Mouse (Mus musculus) lung, adult 2 months (tissue): ENCODE results near the gene Rab44. TPM values are rescaled to one million over a fixed set of nuclear protein-coding genes. Genes with fewer than 3 reads are reported as not detected.

ENCODE experiments used
- DNase-seq: peaks from one replicate; pipeline ENCODE4 v3.0.0; 2022
- H3K4me1 ChIP-seq: fragments of 200-500 bp; 2 replicates; pipeline ENCODE4 v1.6.1; 2011; ENCODE audit warnings: low read length; ENCODE audit not compliant: control insufficient read depth, insufficient read depth
- H3K4me3 ChIP-seq: fragments of 200-500 bp; replicated peaks from 2 replicates; pipeline ENCODE3; 2011; ENCODE audit warnings: low read depth, mild to moderate bottlenecking, control low read depth, low read length; ENCODE audit errors: extremely low read depth
- CTCF ChIP-seq: fragments of 200-500 bp; IDR thresholded peaks from 2 replicates; pipeline ENCODE4 v1.5.1; 2011; ENCODE audit warnings: mild to moderate bottlenecking, low read length, control low read depth; ENCODE audit not compliant: insufficient read depth
- POLR2A ChIP-seq: fragments of 200-500 bp; IDR thresholded peaks from 2 replicates; pipeline ENCODE4 v1.6.1; 2011; ENCODE audit warnings: low read depth, mild to moderate bottlenecking, control low read depth, low read length, borderline replicate concordance; ENCODE audit errors: extremely low read depth
- WGBS: fragments of 180-500 bp; shearing (Covaris S2); methylation state at CpG from one replicate; pipeline ENCODE4 v1.1.7; 2018; 5-methylcytosine and 5-hydroxymethylcytosine counted together
- polyA plus RNA-seq: library from polyadenylated mRNA; depleted of rRNA; stranded (reverse); fragments of >200 nt; gene quantifications from 2 replicates; pipeline ENCODE4 v1.2.3, GENCODE M21; 2012

The Rab44 gene
- polyA plus RNA-seq, 1 experiment: 13.0 TPM

DNA sequence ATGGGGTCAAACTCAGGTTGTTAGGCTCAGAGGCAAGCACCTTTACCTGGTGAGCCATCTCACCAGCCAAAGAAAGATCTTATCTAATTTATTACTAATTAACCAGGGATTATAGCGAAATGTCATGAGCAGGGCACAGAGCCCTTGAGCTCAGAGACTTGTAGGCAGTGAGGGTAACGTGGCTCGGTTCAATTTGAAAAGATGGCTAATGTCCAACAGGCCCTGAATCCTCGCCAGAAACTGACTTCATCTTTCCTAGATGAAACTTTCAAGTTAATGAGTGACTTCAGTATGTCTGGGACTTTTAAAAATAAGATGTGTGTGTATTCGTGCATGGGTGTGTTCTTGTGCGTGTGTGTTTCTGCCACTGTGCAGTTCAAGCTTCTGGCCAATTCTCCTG lies 8.9 kb downstream of the Rab44 start:
- no peak for DNase-seq
- no peak for TF ChIP-seq POLR2A
- no peak for TF ChIP-seq CTCF
- 22% methylated on average over 6 of the region's 6 CpGs for WGBS
- Histone ChIP-seq H3K4me1 (peaks cover 5% of the 10 kb centered on the region), H3K4me3 (no peak overlapping the region)

DNA sequence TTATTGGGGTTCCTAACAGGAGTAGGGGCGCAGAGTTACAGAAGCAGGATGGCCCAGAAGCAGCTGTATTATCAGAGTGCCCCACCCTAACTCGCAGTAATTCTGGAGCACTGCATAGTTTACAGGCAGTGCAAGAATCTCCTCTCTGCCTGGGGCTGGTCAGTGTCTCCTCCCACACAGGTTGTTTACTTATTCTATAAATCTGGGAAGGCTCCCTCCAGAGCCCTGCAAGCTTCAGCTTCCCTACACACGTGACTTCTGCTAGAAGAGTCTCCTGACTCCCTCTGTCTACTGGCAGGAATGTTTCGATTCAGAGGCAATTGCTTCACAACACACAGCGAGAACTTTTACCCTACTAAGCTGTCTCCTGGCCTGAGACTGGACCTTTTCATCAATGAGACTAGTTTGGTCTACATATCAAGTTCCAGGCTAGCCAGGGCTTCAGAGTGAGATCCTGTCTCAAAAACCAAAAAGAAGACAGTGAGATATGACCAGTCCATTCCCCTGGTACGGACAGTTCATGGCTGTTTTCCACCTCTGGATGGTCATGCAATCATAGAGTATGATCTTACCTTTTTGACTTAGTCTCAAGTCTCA lies 9.7 kb downstream of the Rab44 start:
- DNase-seq: no peak
- WGBS: 38% methylated on average over 6 of the region's 6 CpGs
- Histone ChIP-seq H3K4me3 (no peak overlapping the region), H3K4me1 (peaks cover 5% of the 10 kb centered on the region)
- TF ChIP-seq CTCF (no peak), POLR2A (no peak)

DNA sequence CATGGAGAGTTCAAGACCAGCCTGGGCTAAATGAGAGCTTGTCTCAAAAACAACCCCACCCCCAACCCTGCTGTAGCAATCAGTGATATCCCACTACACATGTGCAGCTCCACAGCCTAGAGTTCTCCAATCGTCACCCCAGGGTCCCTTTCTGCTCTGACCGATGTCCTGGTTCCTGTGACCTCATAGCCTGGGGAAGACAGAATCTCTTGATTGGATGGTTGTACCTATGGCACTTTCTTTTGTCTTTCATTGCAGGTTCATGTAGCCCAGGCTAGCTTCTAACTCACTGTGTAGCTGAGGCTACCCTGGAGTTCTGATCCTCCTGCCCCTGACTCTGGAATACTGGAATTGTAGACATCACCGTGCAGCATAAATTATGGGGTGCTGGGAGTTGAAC lies 12.6 kb downstream of the Rab44 start:
- peaks cover 5% of the 10 kb centered on the region; the same call in 1 of the 2 replicates for H3K4me1 ChIP-seq
- WGBS: 91% methylated on average over 3 of the region's 3 CpGs
- H3K4me3 ChIP-seq: no peak overlapping the region
- TF ChIP-seq POLR2A (no peak), CTCF (no peak)
- no peak for DNase-seq

DNA sequence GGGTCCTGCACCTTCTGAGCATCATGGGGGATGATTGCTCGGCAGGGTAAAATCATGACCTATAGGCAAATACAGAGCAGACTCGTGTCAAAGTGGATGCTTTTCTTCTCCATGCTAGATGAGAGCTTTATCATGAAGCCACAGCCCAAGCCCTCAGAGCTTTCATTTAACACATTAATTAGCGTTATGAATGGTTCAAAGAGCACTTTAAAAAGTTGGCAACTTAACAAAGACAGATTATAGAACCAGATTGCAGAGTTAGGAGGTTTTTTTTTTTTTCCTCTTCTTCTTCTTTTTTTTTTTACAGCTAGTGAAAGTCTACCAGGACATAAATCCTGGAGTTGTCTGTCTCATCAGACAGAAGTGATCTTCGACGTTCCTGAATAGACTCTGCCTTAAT lies 15.4 kb downstream of the Rab44 start:
- Histone ChIP-seq H3K4me3 (no peak overlapping the region), H3K4me1 (no peaks in the 10 kb centered on the region)
- no peak for DNase-seq
- TF ChIP-seq CTCF (no peak), POLR2A (no peak)
- 65% methylated on average over 5 of the region's 5 CpGs for WGBS

DNA sequence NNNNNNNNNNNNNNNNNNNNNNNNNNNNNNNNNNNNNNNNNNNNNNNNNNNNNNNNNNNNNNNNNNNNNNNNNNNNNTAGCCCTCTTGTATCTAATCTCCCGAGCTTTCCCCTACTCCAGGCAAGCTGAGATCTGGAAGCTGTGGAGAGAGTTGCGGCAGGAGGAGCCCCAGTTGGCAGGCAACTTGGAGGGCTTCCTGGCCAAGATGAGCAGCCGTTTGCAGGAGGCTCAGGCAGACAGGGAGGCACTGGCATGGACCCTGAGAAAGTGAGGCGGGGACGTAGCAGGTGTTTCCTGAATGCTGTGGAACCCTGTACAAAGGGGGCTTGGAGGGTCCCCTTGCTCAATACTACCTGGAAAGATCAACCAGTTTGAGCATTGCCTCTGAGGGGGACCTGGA lies 21.1 kb downstream of the Rab44 start:
- Histone ChIP-seq H3K4me3 (no peak overlapping the region), H3K4me1 (no peaks in the 10 kb centered on the region)
- no peak for TF ChIP-seq CTCF
- TF ChIP-seq POLR2A: no peak
- DNase-seq: no peak
- 48% methylated on average over 5 of the region's 5 CpGs for WGBS

DNA sequence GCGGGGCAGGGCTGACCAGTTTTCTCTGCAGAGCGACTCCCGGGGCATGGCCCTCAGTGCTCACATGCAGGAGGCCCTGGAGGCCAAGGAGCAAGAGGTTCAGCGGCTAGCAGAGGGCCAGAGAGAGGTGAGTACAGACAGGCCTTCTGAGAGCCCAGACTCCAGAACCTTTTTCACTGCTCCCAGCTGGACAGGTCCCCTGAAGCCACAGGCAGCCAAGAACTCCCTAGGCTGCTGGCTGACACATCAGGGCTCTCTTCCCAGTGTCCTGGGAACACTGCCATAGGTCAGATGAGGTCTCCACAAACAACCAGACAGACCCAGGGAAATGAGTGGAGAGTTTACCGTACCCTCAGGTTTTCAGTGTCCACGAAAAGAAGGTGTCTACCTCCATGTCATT lies 22.3 kb downstream of the Rab44 start:
- peak; percentile 37 for DNase-seq
- Histone ChIP-seq H3K4me3 (no peak overlapping the region), H3K4me1 (no peaks in the 10 kb centered on the region)
- TF ChIP-seq POLR2A (no peak), CTCF (no peak)
- 46% methylated on average over 6 of the region's 6 CpGs for WGBS

DNA sequence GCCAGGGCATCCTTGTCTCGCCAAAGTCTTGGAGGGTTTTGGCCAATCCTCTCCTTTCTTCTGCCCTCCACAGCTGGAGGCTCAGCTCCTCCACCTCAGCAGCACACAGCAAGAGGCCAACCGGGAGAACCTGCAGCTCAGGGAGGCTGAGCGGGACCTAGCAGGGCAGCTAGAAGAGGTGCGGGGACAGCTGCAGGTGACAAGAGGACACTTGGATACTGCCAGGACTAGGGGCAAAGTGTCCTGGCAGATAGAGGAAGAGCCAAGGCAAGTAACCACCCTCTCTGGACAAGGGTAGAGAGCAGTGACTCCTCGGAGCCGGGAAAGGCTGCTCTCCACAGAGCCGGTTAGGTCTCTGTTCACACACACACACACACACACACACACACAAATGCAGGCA lies 24.0 kb downstream of the Rab44 start:
- Histone ChIP-seq H3K4me1 (no peaks in the 10 kb centered on the region), H3K4me3 (no peak overlapping the region)
- no peak for TF ChIP-seq CTCF
- TF ChIP-seq POLR2A: no peak
- no peak for DNase-seq
- WGBS: 86% methylated on average over 7 of the region's 7 CpGs

DNA sequence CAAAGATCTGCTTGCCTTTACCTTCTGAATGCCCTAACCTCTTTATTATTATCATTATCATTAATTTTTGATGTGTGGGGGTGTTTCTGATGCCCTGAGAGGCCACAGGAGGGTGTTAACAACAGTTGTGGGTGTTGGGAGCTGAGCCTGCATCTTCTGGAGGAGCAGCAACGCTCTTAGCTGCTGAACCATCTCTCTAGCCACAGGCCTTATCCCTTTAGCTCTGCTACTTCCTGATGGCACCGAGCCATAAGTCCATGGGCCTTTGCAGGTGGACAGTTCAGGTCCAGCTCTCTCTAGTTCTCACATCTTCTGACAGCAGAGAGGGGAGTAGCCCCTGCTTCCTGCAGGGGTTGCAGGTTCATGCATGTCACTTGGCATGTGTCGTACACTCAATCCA lies 27.6 kb downstream of the Rab44 start:
- whole genome bisulfite sequencing: 90% methylated on average over 3 of the region's 3 CpGs
- no peak for DNase-seq
- Histone ChIP-seq H3K4me1 (no peaks in the 10 kb centered on the region), H3K4me3 (no peak overlapping the region)
- no peak for TF ChIP-seq CTCF
- TF ChIP-seq POLR2A: no peak

DNA sequence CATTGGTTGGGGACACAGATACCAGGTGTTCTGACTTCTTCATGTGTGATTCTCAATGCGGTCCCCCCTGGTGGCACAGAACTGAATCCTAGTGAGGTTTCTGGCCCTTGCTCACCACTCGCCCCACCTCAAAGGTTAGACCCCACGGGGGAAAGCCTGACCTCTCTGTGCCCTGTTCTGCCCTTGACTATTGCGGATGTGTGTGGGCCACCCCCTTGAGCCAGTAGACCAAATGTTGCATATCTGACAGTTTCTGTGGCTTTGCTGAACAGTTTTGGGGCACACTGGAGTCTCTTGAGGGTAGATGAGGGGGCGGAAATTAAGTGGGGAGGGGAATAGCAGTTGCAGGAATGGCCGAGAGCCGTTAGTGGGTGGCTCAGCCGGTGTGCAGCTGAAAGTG lies 29.3 kb downstream of the Rab44 start:
- TF ChIP-seq CTCF (no peak), POLR2A (no peak)
- Histone ChIP-seq H3K4me3 (no peak overlapping the region), H3K4me1 (no peaks in the 10 kb centered on the region)
- WGBS: 72% methylated on average over 8 of the region's 8 CpGs
- DNase-seq: no peak

DNA sequence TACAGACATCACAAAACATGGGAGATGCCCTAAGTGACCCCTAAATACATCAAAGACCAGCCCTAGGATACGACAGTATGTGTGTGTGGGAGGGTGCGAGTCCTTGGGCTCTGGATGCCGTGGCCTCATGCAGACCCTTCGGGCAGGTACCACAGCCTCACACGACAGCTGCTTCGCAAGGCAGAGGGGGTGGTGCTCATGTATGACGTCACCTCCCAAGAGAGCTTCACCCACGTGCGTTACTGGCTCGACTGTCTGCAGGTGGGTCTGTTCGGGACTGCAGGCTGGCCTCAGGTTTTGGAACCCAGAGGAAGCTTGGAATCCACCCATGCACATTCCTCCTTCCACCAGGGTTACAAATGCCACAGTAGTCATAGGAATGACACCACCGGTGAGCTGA lies 31.2 kb downstream of the Rab44 start:
- WGBS: 81% methylated on average over 12 of the region's 12 CpGs
- TF ChIP-seq CTCF: no peak
- no peak for TF ChIP-seq POLR2A
- H3K4me3 ChIP-seq: no peak overlapping the region
- no peak for DNase-seq
- H3K4me1 ChIP-seq: no peaks in the 10 kb centered on the region

DNA sequence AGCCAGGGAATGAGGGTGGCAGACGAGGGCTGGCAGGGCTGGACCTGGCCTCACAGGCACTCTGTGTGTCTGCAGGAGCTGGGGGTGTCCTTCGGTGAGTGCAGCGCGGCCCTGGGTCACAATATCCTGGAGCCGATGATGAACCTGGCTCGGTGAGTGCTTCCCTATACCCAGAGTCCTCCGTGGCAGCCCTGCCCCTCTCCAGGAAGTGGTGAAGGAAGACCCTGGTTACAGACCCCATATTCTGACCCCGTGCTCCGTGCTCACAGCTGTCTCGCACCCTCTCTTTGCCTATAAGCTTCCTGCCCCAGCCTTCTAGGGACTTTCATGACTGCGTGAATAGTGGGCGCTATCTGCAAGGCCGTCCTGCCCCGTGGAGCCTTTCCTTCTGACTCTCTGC lies 33.3 kb downstream of the Rab44 start:
- 73% methylated on average over 14 of the region's 14 CpGs for WGBS

DNA sequence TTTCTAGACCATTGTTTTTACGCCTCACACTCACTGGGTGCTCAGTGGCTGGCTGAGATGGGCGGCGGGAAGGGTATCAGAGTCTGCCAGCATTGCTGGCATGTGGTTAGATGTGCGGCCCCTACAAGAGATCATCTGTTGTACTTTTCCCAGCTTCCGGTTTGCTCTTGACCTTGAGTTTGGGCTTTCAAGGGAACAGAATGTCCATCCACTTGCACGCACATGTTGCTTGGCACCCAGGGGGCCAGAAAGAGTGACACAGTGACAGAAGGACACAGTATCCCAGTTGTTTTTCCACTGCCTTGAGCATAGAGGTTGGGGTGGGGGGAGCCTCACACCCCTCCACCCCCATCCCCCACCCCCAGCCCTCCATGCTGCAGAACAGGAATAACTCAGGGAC lies 33.8 kb downstream of the Rab44 start:
- no peak overlapping the region for H3K4me3 ChIP-seq
- H3K4me1 ChIP-seq: no peaks in the 10 kb centered on the region
- no peak for DNase-seq
- TF ChIP-seq POLR2A: no peak
- no peak for TF ChIP-seq CTCF
- 78% methylated on average over 6 of the region's 6 CpGs for WGBS

More for the DNA sequence above, 33.3 kb downstream of the Rab44 start:
- no peak for DNase-seq
- no peak for TF ChIP-seq CTCF
- no peak for TF ChIP-seq POLR2A
- Histone ChIP-seq H3K4me3 (no peak overlapping the region), H3K4me1 (no peaks in the 10 kb centered on the region)
